Mouse (Mus musculus) kidney, embryonic 15.5 days (tissue): ENCODE data around the gene Lrrc10b. TPM values are rescaled to one million over a fixed set of nuclear protein-coding genes. Genes with fewer than 3 reads are reported as not detected.

Experiments
- ATAC-seq: fragments of 200-750 bp; cut with Nextera tagmentation; replicated peaks from 2 replicates; pipeline ENCODE4 v1.8.0; 2017; ENCODE audit warnings: moderate TSS enrichment; ENCODE audit not compliant: low FRiP score
- H3K27ac ChIP-seq: fragments of 300-500 bp; sonication (generic); 2 replicates; pipeline ENCODE4 v1.5.1; 2015; ENCODE audit warnings: mild to moderate bottlenecking, inconsistent platforms
- H3K27me3 ChIP-seq: fragments of 300-500 bp; sonication (generic); 2 replicates; pipeline ENCODE4 v1.6.1; 2015; ENCODE audit warnings: inconsistent platforms
- H3K36me3 ChIP-seq: fragments of 300-500 bp; sonication (generic); 2 replicates; pipeline ENCODE4 v1.6.1; 2015; ENCODE audit warnings: inconsistent platforms
- H3K4me1 ChIP-seq: fragments of 300-500 bp; sonication (generic); 2 replicates; pipeline ENCODE4 v1.6.1; 2015; ENCODE audit warnings: inconsistent platforms
- H3K4me2 ChIP-seq: fragments of 300-500 bp; sonication (generic); 2 replicates; pipeline ENCODE4 v1.6.1; 2015; ENCODE audit warnings: moderate library complexity, mild to moderate bottlenecking, inconsistent platforms
- H3K4me3 ChIP-seq: fragments of 300-500 bp; sonication (generic); replicated peaks from 2 replicates; pipeline ENCODE4 v1.5.1; 2015; ENCODE audit warnings: mild to moderate bottlenecking, inconsistent platforms
- H3K9ac ChIP-seq: fragments of 300-500 bp; sonication (generic); 2 replicates; pipeline ENCODE4 v1.6.1; 2015; ENCODE audit warnings: mild to moderate bottlenecking, inconsistent platforms
- H3K9me3 ChIP-seq: fragments of 300-500 bp; sonication (generic); replicated peaks from 2 replicates; pipeline ENCODE4 v1.6.1; 2016; ENCODE audit warnings: inconsistent platforms
- WGBS: fragments of 180-500 bp; shearing (Covaris S2); methylation state at CpG from one replicate; pipeline ENCODE4 v1.1.7; 2015; ENCODE audit warnings: mixed read lengths; 5-methylcytosine and 5-hydroxymethylcytosine counted together
- polyA plus RNA-seq: library from polyadenylated mRNA; unstranded; fragments of >200 nt; fragmentation: Nextera tagmentation; extraction: Ambion mirVana; gene quantifications from 2 replicates; pipeline ENCODE4 v1.2.1, GENCODE M21; 2015

Lrrc10b gene
- polyA plus RNA-seq, 1 experiment from 2014 or later: 0.73 TPM

DNA sequence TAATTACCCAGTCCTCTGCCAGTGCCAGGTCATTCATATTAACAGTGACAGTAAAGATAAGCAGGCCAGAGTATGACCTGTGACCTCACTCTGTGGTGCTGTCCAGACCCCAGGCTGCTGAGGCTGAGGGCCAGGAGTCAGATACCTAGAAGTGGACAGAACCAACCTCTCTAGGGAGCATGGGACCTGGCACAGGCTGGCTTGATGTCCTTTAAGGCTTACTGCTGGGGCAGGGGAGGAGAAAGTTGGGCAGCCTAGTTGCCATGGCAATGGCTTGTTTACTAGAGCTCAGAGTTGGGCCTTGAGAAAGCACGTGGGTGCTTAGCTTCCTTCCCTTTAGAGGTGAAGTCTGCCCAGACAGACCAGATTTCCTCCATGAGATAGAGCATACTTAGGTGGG is 20.5 kb downstream of the Lrrc10b start:
- H3K4me1 ChIP-seq: 0 out of 2 replicates have a peak, but pooled peaks cover 8% of the 10 kb centered on the region
- H3K27ac ChIP-seq: no peak overlapping the region
- 46% methylated on average over 1 of the region's 1 CpGs for WGBS
- peaks cover 14% of the 10 kb centered on the region; the same call in 1 of the 2 replicates for H3K27me3 ChIP-seq
- no peak overlapping the region for H3K4me2 ChIP-seq
- no peak overlapping the region for H3K9ac ChIP-seq
- H3K4me3 ChIP-seq: no peak overlapping the region
- ATAC-seq: no peak
- 0 out of 2 replicates have a peak, but pooled peaks cover 3% of the 10 kb centered on the region for H3K36me3 ChIP-seq
- H3K9me3 ChIP-seq: no peaks in the 10 kb centered on the region

DNA sequence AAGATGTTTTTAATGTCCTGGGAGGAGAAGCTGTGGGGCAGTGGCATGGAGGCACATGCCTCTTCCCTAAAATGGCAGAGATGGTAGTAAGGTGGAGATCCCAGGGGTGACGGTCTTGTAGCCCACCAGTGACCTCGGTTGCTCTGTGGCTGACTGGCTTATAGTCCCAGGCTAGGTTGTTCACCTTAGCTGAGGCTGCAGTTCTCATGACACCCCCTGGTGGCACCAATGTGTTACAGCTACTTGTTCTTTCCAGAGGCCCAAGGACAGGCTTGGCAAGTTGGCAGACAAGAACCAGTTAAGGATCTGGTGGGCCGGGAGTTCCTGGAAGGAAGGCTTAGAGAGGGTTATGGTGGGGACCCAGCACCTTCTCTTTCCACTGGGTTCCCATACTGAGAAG is 21.4 kb downstream of the Lrrc10b start:
- Histone ChIP-seq H3K4me3 (no peak overlapping the region), H3K9ac (no peak overlapping the region), H3K4me2 (no peak overlapping the region), H3K9me3 (no peaks in the 10 kb centered on the region), H3K4me1 (0 out of 2 replicates have a peak, but pooled peaks cover 8% of the 10 kb centered on the region), H3K36me3 (0 out of 2 replicates have a peak, but pooled peaks cover 3% of the 10 kb centered on the region), H3K27me3 (peaks cover 14% of the 10 kb centered on the region; the same call in 1 of the 2 replicates), H3K27ac (no peak overlapping the region)
- WGBS: 27% methylated on average over 3 of the region's 3 CpGs
- no peak for ATAC-seq

DNA sequence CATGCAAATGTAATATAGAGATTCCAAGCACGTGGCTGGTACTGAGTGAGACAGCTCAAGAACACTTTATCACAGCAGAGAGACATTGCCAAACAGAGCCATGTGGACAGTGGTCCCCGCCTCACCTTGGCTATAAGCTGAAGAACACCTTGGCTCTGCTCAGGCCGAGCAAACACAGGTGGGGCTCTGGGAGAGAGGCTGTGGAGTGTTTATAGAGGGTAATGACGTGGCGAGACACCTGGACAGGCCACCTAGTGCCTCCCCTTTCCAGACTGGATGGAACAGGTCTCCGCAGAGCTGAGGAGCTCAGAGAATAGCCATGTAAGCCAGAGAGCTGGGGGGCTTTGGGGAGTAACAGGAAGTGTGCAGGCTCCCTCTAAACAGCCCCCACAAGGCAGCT is 22.3 kb downstream of the Lrrc10b start:
- H3K4me3 ChIP-seq: no peak overlapping the region
- no peak for ATAC-seq
- H3K9ac ChIP-seq: no peak overlapping the region
- no peaks in the 10 kb centered on the region for H3K9me3 ChIP-seq
- H3K4me1 ChIP-seq: peaks cover 17% of the 10 kb centered on the region; the same call in 1 of the 2 replicates
- no peak overlapping the region for H3K4me2 ChIP-seq
- peaks cover 14% of the 10 kb centered on the region; the same call in 1 of the 2 replicates for H3K27me3 ChIP-seq
- H3K27ac ChIP-seq: no peak overlapping the region
- 0 out of 2 replicates have a peak, but pooled peaks cover 2% of the 10 kb centered on the region for H3K36me3 ChIP-seq
- 76% methylated on average over 6 of the region's 6 CpGs for WGBS

DNA sequence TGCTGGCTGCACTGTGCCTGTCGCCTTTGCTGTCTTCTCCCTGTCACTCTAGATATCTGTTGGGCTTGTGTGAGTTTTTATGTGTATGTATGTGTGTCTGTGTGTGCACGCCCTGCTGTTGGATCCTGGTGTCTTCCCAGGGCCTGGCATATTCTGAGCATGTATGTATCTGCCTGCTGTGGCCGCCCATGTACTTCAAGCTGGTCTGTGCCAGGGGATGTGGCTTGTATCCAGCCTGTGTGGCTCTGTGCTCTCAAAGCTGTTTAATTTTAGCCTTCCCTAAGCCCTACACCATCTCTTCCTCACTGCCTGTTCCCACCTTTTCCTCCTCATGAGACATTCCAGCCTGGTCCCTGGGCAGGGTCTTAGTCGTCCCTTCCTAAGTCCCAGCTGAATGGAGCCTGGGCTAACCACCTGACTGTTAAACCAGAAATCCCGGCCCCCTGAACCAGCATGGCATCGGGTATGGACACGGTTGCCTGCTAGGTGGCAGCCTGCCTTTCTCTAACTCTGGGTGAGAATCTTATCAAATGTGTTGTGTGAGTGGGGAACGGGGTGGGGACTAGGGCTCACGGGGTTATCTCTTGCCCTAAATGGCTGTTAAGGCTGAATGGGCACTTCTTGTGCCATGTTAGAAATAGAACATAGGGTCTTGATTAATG is 23.3 kb downstream of the Lrrc10b start:
- H3K27me3 ChIP-seq: peaks cover 14% of the 10 kb centered on the region; the same call in 1 of the 2 replicates
- H3K4me2 ChIP-seq: no peak overlapping the region
- no peak for ATAC-seq
- no peak overlapping the region for H3K4me3 ChIP-seq
- no peak overlapping the region for H3K9ac ChIP-seq
- peaks cover 21% of the 10 kb centered on the region for H3K4me1 ChIP-seq
- WGBS: 82% methylated on average over 9 of the region's 9 CpGs
- no peaks in the 10 kb centered on the region for H3K9me3 ChIP-seq
- H3K27ac ChIP-seq: no peak overlapping the region
- H3K36me3 ChIP-seq: no peaks in the 10 kb centered on the region

DNA sequence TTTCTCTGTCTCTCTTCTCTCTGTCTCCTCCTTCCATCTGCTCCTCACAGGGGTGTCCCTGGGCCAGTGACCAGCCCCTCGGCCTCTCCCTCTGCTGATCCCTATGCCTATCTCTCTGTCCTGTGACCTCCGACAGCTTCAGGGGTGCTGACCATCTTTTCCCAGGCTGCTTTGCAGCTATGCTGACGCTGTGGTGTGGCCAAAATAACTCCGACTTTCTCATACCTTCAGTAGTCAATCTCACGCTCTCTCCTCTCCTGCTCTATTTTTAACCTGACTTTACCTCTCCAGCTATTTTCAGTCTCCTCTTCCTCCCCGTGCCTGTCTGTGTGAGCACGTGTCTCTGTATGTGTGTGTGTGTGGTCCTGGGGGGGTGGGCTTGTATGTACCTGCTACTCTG is 24.0 kb downstream of the Lrrc10b start:
- peaks cover 29% of the 10 kb centered on the region for H3K4me1 ChIP-seq
- H3K4me3 ChIP-seq: no peak overlapping the region
- H3K4me2 ChIP-seq: no peak overlapping the region
- no peak for ATAC-seq
- H3K9me3 ChIP-seq: no peaks in the 10 kb centered on the region
- peaks cover 14% of the 10 kb centered on the region; the same call in 1 of the 2 replicates for H3K27me3 ChIP-seq
- H3K27ac ChIP-seq: no peak overlapping the region
- no peaks in the 10 kb centered on the region for H3K36me3 ChIP-seq
- 76% methylated on average over 7 of the region's 7 CpGs for WGBS
- H3K9ac ChIP-seq: no peak overlapping the region

DNA sequence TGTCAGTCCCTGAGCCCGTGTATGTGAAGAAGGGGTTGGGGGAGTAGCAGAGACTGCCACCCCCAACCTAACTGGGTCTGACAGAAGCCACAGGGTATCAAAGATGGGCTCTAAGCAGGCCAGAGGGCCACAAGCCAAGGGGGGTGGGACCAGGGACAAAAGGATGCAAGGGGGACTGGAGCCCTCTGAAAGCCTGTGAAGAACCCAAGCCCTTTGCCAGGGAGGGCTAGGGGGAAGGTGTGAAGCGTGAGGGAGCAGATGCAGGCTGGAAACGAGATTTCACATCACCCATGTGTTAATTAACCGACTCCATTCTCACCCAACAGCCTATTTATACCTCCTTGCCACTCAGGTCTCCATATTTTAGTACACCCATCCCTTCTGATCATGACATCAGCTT is 25.4 kb downstream of the Lrrc10b start:
- no peak overlapping the region for H3K9ac ChIP-seq
- H3K4me1 ChIP-seq: peaks cover 39% of the 10 kb centered on the region
- peaks cover 14% of the 10 kb centered on the region; the same call in 1 of the 2 replicates for H3K27me3 ChIP-seq
- H3K4me3 ChIP-seq: no peak overlapping the region
- no peak for ATAC-seq
- WGBS: 48% methylated on average over 4 of the region's 4 CpGs
- no peaks in the 10 kb centered on the region for H3K9me3 ChIP-seq
- no peak overlapping the region for H3K27ac ChIP-seq
- H3K4me2 ChIP-seq: no peak overlapping the region
- no peaks in the 10 kb centered on the region for H3K36me3 ChIP-seq

DNA sequence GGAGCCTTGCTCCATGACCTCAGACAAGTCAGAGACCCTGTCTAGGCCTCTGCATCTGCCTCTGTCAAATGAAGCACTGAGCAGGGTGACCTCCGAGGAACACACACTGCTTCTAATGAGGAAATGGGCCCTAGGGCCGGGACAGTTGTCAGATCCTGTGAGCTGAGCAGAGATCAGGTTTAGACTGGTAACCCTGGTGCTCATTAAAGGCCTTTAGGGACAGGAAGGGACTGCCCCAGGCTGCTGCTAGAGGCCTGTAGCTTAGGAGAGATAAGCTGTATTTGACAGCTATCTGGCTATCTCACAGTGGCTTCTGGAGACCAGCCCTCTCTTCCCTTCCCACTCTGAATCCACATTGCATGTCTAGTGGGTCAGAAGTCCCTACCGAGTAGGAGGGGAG is 25.9 kb downstream of the Lrrc10b start:
- H3K4me2 ChIP-seq: no peak overlapping the region
- H3K36me3 ChIP-seq: no peaks in the 10 kb centered on the region
- H3K4me3 ChIP-seq: no peak overlapping the region
- H3K9me3 ChIP-seq: no peaks in the 10 kb centered on the region
- H3K27me3 ChIP-seq: peaks cover 14% of the 10 kb centered on the region; the same call in 1 of the 2 replicates
- H3K27ac ChIP-seq: no peak overlapping the region
- H3K9ac ChIP-seq: no peak overlapping the region
- H3K4me1 ChIP-seq: peaks cover 43% of the 10 kb centered on the region
- 40% methylated on average over 3 of the region's 3 CpGs for WGBS
- ATAC-seq: no peak

DNA sequence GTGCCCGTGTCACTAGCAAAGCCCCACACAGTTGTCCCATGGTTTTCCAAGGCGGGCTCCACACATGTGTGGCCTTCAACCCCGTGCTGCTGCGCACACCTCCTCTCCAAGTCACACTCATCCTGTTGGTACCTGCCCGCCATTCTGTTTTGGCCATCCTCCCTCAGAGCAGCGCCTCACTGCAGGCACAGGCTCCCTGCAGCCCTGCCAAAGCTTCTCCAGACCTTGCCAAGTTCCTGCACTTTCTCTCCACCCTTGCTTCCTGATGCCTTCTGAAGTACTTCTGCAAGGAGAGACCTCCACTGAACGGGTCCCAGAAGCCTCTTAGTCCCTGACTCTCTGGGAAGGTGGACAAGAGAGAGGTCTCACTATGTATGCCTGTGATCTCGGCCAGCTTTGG is 27.9 kb downstream of the Lrrc10b start:
- Histone ChIP-seq H3K27me3 (peaks cover 14% of the 10 kb centered on the region; the same call in 1 of the 2 replicates), H3K9ac (no peak overlapping the region), H3K4me3 (no peak overlapping the region), H3K36me3 (no peaks in the 10 kb centered on the region), H3K4me1 (peaks cover 60% of the 10 kb centered on the region), H3K9me3 (no peaks in the 10 kb centered on the region), H3K4me2 (no peak overlapping the region), H3K27ac (no peak overlapping the region)
- no peak for ATAC-seq
- 88% methylated on average over 8 of the region's 8 CpGs for WGBS

DNA sequence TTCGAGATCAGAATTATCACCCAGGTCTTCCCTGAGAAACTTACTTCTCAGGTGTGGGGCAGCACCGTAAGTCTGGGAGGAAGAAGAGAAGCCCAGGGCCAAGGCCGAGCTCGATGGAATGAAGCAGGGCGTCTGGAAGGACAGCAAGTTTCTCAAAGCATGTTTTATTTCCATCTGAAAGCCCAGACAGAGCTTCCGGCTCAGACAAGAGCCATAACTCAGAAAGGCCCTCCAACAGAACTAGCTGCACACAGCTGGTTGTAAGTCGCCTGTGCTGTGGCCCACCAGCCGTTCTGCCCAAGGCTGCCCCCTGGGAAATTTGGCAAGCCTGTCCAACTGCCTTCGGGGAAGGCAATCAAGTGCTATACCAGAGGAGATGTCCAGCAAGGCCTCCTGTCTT is 29.8 kb downstream of the Lrrc10b start:
- Histone ChIP-seq H3K4me2 (0 out of 2 replicates have a peak overlapping the region, but pooled peaks have one; percentile 1), H3K9ac (no peak overlapping the region), H3K4me3 (no peak overlapping the region), H3K4me1 (peaks cover 76% of the 10 kb centered on the region), H3K9me3 (no peaks in the 10 kb centered on the region), H3K27me3 (peaks cover 16% of the 10 kb centered on the region), H3K36me3 (no peaks in the 10 kb centered on the region), H3K27ac (peak overlapping the region; percentile 24)
- 35% methylated on average over 9 of the region's 9 CpGs for WGBS
- ATAC-seq: no peak

DNA sequence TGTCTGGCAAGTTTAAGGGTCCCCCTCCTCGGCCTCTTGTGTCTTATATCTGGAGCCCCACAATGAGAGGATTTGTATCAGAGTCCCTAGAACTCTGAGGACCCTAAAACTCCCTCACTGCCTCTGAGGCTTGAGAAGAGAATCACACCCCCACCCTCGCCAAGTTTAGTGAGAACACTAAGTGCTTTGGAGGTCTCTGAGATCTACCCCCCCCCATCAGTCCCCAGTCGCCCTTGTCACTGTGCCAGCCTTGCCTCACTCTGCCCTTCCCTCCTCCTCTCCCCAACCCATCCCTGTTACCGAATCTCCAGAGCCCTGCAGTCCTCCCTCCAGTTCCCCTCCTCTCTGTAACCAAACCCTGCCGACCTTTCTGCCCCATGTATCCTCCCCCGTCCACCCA is 30.5 kb downstream of the Lrrc10b start:
- Histone ChIP-seq H3K4me3 (no peak overlapping the region), H3K9ac (no peak overlapping the region), H3K36me3 (no peaks in the 10 kb centered on the region), H3K4me2 (peak overlapping the region; percentile 49; the same call in 1 of the 2 replicates), H3K27me3 (peaks cover 20% of the 10 kb centered on the region), H3K9me3 (no peaks in the 10 kb centered on the region), H3K4me1 (peaks cover 82% of the 10 kb centered on the region), H3K27ac (peak overlapping the region; percentile 24)
- ATAC-seq: 0 out of 2 replicates have a peak, but pooled peaks have one; percentile 5
- 23% methylated on average over 6 of the region's 6 CpGs for WGBS

DNA sequence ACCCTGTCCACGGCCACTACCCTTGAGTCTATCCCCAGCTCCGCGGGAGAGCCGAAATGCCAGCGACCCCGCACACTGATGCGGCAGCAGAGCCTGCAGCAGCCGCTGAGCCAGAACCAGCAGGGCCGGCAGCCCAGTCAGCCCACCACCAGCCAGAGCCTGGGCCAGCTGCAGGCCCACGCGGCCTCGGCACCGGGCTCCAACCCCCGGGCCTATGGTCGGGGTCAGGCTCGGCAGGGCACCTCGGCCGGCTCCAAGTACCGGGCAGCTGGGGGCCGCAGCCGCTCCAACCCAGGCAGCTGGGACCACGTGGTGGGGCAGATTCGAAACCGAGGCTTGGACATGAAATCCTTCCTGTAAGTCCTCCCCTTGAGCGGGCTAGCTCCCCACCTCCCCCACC is 31.0 kb downstream of the Lrrc10b start:
- H3K4me2 ChIP-seq: peak overlapping the region; percentile 49
- peak overlapping the region; percentile 24 for H3K27ac ChIP-seq
- peaks cover 87% of the 10 kb centered on the region for H3K4me1 ChIP-seq
- peaks cover 25% of the 10 kb centered on the region for H3K27me3 ChIP-seq
- peak overlapping the region; percentile 5; the same call in 1 of the 2 replicates for H3K4me3 ChIP-seq
- H3K9me3 ChIP-seq: no peaks in the 10 kb centered on the region
- ATAC-seq: 0 out of 2 replicates have a peak, but pooled peaks have one; percentile 0
- H3K9ac ChIP-seq: no peak overlapping the region
- H3K36me3 ChIP-seq: no peaks in the 10 kb centered on the region
- 17% methylated on average over 25 of the region's 25 CpGs for WGBS

DNA sequence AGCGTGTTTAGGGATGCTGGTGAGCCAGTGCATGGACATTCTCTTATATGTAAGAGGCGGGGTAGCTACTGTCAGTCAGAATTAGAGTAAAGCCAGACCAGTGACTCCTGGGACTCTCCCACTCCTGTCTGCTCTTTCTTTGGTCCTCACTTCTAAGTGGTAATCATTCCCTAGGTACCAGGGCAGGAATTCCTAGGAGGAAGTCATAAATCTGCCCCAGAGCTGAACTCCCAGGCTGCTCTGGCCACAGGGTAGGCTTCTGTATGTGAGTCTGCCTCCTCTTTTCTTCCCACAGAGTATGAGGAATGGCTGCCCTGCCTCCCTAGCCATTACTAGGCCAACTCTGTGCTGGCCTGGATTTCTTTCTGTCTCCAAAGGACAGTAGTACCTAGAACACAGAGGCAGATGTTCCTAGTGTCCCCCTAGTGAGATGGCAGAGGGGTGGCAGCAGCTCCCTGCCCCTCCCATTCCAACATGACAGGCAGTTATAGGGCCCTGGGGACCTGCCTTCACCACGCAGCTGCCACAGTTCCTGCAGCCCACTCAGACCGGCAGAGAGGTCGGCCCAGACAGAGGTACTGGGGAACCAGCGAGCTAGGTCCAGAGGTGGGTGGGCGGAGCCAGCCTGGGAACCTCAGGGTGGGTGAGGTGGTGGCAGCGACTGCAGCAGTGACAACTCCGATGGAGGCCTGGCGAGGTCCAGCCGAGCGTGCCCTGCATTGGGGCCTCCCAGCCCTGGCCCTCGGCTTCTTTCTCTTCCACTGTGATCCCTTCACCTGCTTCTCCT is 31.6 kb downstream of the Lrrc10b start:
- peak overlapping the region; percentile 24 for H3K27ac ChIP-seq
- peak overlapping the region; percentile 5; the same call in 1 of the 2 replicates for H3K4me3 ChIP-seq
- peaks cover 28% of the 10 kb centered on the region for H3K27me3 ChIP-seq
- peak overlapping the region; percentile 49 for H3K4me2 ChIP-seq
- no peak overlapping the region for H3K9ac ChIP-seq
- no peaks in the 10 kb centered on the region for H3K36me3 ChIP-seq
- 14% methylated on average over 13 of the region's 13 CpGs for WGBS
- peak; percentile 61 for ATAC-seq
- H3K9me3 ChIP-seq: no peaks in the 10 kb centered on the region
- peaks cover 88% of the 10 kb centered on the region for H3K4me1 ChIP-seq
